Mouse (Mus musculus): ENCODE results near the gene Krtap13. TPM values are rescaled to one million over a fixed set of nuclear protein-coding genes. Genes with fewer than 3 reads are reported as not detected.
A peak's percentile ranks its signal among the peaks of the same experiment; 100 is the strongest.
"Not testable (repeated sequence)": the region's sequence is repeated elsewhere in the genome, so short reads cannot be mapped to it uniquely, and the experiment has no call there.

The Krtap13 gene
- not detected for total RNA-seq (2021)
- long read RNA-seq, experiment 1 = 0 reads
- long read RNA-seq, experiment 2 = 0 reads

DNA sequence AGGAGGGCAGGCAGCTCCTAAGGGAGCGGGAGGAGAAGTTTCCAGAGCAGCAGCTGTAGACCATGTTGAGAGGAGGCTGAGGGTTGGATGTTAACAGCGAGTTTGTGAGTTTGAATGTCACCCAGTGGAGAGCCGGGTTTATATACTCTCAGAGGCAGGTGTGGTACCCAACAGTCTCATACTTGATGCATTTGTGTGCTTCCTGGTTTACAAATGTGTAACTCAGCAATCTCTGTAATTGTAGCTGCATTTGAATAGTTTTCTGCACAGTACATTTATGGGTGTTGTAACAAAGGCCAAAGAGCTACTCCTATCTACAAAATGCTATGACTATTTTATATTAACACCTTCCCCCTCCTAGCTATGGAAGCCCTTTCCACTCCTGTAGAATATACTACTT lies at the start of gene Krtap13:
Krtap13 (minus strand) TSS at position 101 of the 400 bp plus-strand sequence.
- not testable (repeated sequence) for DNase-seq (ENCODE audit: low spot score in 2 of 2)

DNA sequence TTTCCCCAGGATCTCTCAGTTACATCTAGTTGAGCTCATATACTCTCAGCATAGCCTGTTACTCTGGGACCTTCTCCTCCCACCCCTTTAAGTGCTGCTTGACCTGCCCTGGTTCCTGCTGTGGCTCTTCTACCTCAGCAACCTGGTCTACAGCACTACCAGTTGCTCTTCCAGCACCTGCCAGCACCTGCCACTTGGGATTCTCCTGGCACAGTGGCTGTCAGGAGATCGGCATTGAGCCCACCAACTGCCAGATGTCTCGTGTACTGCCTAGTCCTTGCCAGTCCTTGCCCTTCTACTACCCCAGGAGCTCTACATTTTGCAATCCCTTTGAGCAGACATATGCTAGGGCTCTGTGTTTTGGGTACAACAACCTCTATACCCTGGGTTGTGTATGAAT lies 35.4 kb upstream of the Krtap13 start:
- no peak for DNase-seq (ENCODE audit: low spot score in 2 of 2)

DNA sequence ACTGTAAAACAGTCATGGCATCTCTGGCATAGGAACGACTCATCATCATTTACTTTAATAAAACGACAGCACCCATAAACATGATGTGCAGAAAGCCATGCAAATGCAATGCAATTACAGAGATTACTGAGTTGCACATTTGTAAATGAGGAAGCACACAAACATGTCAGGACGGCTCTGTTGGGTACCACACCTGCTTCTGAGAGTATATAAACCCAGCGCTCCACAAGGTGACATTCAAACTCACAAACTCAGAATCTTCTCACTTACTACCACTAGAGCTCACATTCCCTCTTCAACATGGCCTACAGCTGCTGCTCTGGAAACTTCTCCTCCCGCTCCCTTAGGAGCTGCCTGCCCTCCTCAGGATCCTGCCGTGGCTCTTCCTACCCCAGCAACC lies 26.2 kb upstream of the Krtap13 start, which contains the start of gene Gm5965:
Gm5965 (plus strand) TSS at position 301 of the 400 bp plus-strand sequence.
- no peak for DNase-seq (ENCODE audit: low spot score in 2 of 2)

DNA sequence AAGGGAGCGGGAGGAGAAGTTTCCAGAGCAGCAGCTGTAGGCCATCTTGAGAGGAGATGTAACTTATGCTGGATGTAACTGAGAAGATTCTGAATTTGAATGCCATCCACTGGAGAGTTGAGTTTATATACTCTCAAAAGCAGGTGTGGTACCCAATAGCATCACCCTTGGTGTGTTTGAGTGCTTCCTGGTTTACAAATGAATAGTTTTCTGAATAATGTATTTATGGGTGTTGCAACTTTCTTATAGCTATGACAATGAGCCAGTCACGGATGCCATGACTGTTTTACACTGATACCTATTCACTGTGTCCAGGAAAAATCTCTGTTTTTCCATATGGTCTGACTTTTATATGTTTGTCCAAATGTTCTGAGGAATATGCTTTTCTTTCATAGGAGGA lies 22.7 kb upstream of the Krtap13 start, which contains the start of gene 2310057N15Rik:
2310057N15Rik (minus strand) TSS at position 101 of the 400 bp plus-strand sequence.
- no peak for DNase-seq (ENCODE audit: low spot score in 2 of 2)

DNA sequence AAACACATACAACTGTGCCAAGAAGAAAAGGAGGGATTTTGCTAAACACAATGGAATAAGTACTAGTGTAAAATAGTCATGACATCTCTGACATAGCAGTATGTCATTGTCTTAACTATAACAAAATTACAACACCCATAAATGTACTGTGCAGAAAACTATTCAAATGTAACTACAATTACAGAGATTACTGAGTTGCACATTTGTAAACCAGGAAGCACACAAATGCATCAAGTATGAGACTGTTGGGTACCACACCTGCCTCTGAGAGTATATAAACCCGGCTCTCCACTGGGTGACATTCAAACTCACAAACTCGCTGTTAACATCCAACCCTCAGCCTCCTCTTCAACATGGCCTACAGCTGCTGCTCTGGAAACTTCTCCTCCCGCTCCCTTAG lies 7.1 kb upstream of the Krtap13 start, which contains the start of gene 2310034C09Rik:
2310034C09Rik (plus strand) TSS at position 301 of the 400 bp plus-strand sequence.
- not testable (repeated sequence) for DNase-seq (ENCODE audit: low spot score in 2 of 2)

DNA sequence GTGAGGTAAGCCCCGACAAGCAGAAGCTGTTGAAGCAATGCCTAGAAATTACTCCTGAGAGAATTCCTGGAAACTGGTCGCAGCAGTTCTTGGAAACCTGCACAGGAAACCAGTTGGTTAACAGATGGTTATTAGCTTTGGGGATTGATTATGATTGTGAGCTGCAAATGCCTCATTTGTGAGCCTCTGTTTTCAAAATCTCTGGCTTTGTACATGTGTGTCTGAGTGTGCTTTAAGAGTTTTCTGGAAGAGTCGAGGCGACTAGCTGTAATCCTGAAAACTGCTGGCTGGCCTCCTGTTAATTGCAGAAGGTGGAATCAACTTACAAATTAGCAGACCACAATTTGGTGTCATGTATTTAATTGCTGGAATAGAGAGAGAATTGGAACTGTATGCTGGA lies 3.5 kb downstream of the Krtap13 start:
- DNase-seq (ENCODE audit: low spot score in 2 of 2) = peak; percentile 24 to 76

DNA sequence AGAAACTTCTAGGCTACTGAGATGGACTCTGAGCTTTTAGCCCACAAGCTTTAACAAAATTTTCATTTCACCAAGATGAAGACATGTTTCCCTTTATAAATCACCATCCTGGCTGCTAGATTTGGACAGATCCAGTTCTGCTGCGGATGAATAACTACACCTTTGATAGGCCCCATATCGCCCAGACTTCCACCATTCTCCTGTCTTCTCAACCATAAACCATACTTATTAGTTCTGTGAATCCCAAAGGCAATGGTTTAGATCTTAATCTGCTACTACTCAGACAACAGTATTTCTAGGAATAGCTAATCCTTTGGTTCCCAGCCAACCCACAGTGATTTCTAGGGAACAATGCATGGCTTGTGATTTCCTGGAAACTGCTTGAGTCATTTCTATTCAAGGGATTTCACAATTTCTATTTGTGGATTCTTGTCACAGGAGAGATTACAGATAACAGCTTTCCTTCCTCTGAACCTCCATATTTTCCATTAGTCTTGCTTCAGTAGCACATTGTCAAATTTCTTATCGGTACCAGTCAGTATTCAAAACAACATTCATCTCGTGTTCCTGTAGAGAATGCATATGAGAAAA lies 6.6 kb downstream of the Krtap13 start:
- no peak for DNase-seq (ENCODE audit: low spot score in 2 of 2)

DNA sequence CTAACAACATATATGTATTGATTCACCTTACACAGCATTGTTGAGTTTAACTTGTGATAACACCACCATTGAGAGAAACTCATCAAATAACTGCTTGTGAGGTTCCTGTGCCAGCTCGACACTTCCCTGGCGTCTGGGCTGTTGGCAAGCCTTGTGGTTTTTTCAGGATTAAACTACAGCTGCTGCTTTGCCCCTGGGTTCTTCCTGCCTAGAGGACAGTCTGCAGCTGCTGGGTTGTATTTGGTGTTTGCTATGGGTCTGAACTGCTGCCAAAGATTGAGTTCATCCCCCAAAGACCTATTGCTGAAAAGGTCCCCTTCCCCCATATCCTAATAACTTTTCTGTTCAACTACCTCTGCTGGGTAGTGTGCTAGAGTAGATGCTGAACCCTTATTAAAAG lies 16.0 kb downstream of the Krtap13 start:
- DNase-seq (ENCODE audit: low spot score in 2 of 2) = no peak

DNA sequence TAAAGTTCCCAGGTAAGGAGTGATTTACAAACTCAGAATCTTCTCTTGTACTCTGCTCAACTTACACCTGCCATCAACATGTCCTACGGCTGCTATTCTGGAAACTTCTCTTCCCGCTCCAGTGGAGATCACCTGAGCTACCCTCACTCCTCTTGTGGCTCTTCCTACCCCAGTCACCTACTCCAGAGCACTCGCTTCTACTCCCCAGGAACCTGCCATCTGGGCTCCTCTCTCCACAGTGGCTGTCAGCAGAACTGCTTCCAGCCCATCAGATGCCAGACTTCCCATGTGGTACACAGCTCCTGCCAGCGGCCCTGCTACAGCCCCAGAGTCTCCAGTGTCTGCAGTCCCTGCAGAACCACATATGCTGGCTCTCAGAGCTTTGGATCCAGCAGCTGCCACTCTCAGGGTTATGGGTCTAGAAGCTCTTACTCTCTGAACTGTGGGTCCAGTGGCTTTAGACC lies 22.6 kb downstream of the Krtap13 start, which contains the start of gene Krtap13-1:
Krtap13-1 (plus strand) TSS at position 51 of the 464 bp plus-strand sequence.
- DNase-seq (ENCODE audit: low spot score in 2 of 2) = peak; percentile 34 to 61

DNA sequence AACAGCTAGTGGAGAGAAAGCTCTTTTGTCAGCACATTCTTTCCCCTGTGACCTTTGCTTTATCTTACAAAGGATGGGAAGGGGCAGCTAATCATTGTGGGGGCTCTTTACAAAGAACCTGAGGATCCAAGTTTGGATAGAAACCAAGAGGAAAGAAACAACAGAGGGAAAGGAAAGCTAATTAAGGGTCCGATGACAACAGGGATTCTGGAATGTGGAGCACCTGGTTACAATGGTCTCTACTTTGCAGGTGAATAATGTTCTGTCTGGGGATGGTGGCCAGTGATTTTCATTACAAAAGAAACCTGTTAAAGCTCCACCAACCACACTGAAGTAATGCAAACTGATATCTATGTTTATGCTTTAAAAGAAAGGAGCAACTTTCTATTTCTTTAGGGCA lies 31.4 kb downstream of the Krtap13 start:
- no peak for DNase-seq (ENCODE audit: low spot score in 2 of 2)

DNA sequence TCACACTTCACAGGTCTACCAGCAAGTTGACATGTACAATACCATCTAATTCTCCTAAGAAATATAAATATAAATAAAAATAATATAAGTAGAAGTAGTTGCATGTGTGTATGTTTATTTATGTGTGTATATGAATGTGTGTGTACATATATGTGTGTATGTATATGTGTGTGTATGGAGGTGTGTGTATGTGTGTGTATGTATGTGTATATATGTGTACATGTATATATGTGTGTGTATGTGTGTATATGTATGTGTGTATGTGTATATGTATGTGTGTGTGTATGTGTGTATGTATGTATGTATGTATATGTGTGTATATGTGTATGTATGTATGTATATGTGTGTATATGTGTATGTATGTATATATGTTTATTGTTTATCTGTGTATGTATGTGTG lies 34.9 kb downstream of the Krtap13 start:
- DNase-seq (ENCODE audit: low spot score in 2 of 2) = no peak

DNA sequence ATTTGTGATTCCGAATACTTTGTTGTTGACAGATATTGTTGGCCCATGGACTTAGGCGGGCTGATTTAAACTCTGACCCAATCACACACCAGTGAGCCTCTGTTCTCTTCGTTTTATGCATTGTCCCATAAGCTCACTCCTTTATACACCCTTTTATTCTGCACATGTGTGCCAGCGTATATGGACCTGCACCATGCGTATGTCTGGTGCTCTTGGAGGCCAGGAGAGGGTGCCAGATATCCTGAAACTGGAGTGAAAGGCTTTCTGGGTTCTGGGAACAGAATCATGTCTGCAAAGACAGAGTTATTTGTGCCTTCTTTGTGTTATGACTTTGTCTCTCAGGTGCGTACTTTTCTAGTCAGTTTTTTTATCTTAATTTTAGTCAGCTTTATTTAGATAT lies 40.2 kb downstream of the Krtap13 start:
- DNase-seq (ENCODE audit: low spot score in 2 of 2) = no peak

DNA sequence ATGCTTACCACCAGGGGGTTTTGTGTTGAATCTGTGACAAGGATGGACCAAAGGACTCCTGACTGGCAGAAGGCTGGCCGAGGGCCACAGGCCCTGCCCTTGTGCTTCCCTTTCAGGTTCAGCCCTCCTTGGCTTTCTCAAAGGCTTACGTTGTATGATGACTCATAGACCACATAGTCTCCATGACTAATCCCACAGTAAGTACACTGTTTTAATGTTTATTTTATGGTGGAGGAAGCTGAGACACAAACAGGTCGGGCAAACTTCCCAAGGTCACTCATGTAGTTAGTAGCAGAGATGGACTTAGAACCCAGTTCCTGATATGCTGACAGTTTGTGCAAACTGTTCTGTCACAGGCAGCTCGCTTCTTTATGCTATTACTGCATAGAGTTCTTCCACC lies 40.7 kb downstream of the Krtap13 start:
- no peak for DNase-seq (ENCODE audit: low spot score in 2 of 2)

DNA sequence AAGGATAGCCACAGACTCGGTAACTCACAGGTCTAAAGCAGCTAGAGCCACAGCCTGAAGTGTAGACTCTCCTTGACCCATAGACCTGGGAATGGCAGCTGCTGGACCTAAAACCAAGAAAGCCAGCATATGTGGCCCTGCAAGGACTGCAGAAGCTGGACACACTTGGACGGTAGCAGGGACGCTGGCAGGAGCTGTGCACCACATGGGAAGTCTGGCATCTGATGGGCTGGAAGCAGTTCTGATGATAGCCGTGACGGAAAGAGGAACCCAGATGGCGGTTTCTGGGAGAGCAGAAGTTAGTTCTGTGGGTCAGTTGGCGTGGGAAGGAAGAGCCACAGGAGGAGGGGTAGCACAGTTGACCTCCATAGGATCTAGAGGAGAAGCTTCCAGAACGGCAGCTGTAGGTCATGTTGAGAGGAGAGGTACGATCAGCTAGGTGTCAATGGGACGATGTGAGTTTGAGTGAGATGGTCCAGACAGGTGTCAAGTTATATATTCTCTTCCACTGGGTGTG lies 43.9 kb downstream of the Krtap13 start, which contains the start of gene 2310061N02Rik:
2310061N02Rik (minus strand) TSS at position 467 of the 517 bp plus-strand sequence.
- DNase-seq (ENCODE audit: low spot score in 2 of 2) = peak in 1 of 2 experiments; percentile 15

DNA sequence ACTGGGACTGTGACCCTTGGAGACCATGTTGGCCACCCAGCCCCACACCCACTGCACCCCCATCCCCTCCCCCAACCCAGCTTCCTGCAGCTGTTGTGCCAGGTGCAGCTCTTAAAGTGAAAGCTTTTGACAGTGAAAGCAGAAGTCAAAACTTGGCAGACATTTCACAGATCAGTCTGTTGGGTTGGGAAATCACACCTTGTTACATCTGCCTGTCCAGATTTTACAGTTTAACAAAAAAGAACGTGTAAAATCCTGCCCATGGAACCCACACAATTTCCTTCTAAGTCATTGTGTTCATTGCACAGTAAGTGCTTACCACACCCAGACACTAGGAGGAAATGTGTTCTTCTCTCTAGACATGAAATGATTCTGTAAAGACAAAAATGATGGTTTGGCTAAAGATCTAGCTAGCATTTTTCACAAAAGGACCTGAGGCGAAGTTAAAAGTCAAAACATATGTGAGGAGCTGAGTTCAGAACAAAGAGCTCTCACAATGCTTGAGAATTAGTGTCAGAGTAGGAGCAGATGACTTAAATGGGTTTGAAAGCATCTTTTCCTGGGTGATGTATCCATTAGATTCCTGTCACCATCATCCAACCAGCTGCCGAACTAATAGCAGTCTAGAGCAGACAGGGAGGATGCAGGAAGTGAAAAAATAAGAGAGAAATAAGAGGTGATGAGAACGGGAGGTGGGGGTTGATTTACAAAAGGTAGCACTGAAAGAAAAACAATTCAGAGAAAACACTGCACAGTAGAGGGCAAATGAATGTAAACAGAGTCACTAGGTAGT lies 50.2 kb downstream of the Krtap13 start:
- DNase-seq (ENCODE audit: low spot score in 2 of 2) = no peak

Other genes with a start within 250 kb of the Krtap13 start
- gene Cldn17, start 244.7 kb downstream of the Krtap13 start, total RNA-seq (2021) = not detected
- gene Cldn8, start 188.5 kb downstream of the Krtap13 start, total RNA-seq (2021) = not detected
- gene Krtap24-1, start 139.4 kb downstream of the Krtap13 start, total RNA-seq (2021) = not detected
- not detected for gene 2310079G19Rik, start 124.0 kb downstream of the Krtap13 start, total RNA-seq (2021)
- gene Krtap26-1, start 103.8 kb downstream of the Krtap13 start, total RNA-seq (2021) = not detected
- gene Krtap27-1, start 80.0 kb downstream of the Krtap13 start, total RNA-seq (2021) = not detected
- not detected for gene 2310061N02Rik, start 43.7 kb downstream of the Krtap13 start, total RNA-seq (2021)
- not detected for gene Krtap13-1, start 22.8 kb downstream of the Krtap13 start, total RNA-seq (2021)
- gene 2310034C09Rik, start 7.2 kb upstream of the Krtap13 start, total RNA-seq (2021) = not detected
- gene 2310057N15Rik, start 22.6 kb upstream of the Krtap13 start, total RNA-seq (2021) = not detected
- not detected for gene Gm5965, start 26.3 kb upstream of the Krtap13 start, total RNA-seq (2021)
- gene Gm20741, start 60.6 kb upstream of the Krtap13 start, total RNA-seq (2021) = not detected
- gene Krtap15, start 68.6 kb upstream of the Krtap13 start, total RNA-seq (2021) = not detected
- not detected for gene Krtap14, start 74.5 kb upstream of the Krtap13 start, total RNA-seq (2021)
- gene Krtap19-1, start 117.8 kb upstream of the Krtap13 start, total RNA-seq (2021) = not detected
- gene Krtap19-2, start 122.6 kb upstream of the Krtap13 start, total RNA-seq (2021) = not detected
- not detected for gene Krtap19-3, start 126.4 kb upstream of the Krtap13 start, total RNA-seq (2021)
- gene Krtap19-4, start 133.5 kb upstream of the Krtap13 start, total RNA-seq (2021) = not detected
- not detected for gene Krtap19-5, start 144.8 kb upstream of the Krtap13 start, total RNA-seq (2021)
- gene Krtap19-9b, start 180.6 kb upstream of the Krtap13 start, total RNA-seq (2021) = not detected
- gene Krtap16-3, start 211.2 kb upstream of the Krtap13 start, total RNA-seq (2021) = not detected

Data from layer of hippocampus, postnatal 14 days (tissue).